Mouse (Mus musculus): ENCODE data around the gene Fam117b. TPM values are rescaled to one million over a fixed set of nuclear protein-coding genes. Genes with fewer than 3 reads are reported as not detected.
A peak's percentile ranks its signal among the peaks of the same experiment; 100 is the strongest.

The Fam117b gene
- total RNA-seq, 2 experiments from 2014 or later: 52.0 to 56.5 TPM

DNA sequence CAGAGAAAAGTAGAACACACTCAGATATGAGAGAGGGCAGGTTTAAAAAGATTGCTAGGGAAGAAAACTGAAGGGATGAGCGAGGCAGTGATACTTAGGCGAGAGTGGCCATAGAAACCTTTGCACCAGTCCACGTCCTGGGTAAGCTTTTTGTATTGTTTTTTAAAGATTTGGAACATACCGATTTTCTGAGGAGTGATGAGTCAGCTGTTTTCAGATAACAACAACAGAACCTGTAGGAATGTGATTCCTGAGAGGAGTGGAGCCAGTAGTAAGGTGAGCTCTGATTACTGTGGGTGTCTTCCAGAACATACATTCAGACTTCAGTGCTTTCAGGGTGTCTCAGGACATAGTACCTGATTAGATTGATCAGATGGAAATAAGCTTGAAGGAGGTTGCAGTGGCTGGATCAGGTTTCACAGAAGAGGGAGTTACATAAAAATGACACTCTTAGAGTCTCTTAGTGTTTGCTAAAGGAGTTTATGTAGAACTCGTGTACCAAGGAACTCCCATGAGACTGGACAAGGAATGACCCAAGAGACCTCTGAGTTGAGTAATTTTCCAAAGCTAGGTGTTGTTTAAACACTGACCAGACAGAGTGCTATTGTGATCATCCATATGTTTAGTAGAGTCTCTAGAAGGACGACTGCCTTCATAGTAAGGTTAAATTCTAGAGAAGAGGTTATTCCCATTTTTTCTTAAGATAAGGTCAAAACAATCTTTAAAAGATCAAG lies 29.4 kb downstream of the Fam117b start:
- Histone ChIP-seq H3K27ac (no peak overlapping the region), H3K4me3 (no peak overlapping the region)
- no peak for DNase-seq (ENCODE audit: extremely low spot score in 1 of 2, low spot score in 2 of 2)
- TF ChIP-seq CTCF (IDR thresholded peaks at IDR 0.05): no peak
- intact Hi-C loops (cut with DNase I): no loop called here

DNA sequence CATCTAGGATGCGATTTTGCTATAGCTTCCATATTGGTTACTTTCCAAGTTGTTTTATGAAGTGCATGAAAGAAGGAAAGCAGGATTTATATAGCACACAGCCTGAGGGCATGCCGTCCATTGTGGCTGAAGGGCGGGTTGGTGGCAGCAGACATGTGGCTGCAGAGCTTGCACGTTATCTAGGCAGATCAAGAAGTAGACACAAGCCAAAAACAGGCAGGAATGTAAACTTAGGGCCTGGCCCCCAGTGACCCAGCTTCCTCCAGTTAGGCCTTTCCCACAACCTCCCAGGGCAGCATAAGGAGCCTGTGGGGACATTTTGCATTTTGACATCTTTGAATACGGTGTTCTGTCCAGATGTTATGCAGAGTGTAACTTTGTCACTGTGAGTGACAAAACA lies 31.0 kb downstream of the Fam117b start:
- Histone ChIP-seq H3K4me3 (no peak overlapping the region), H3K27ac (peak overlapping the region; percentile 0)
- no peak for DNase-seq (ENCODE audit: extremely low spot score in 1 of 2, low spot score in 2 of 2)
- intact Hi-C loops (cut with DNase I): no loop called here
- no peak for TF ChIP-seq CTCF (IDR thresholded peaks at IDR 0.05)

DNA sequence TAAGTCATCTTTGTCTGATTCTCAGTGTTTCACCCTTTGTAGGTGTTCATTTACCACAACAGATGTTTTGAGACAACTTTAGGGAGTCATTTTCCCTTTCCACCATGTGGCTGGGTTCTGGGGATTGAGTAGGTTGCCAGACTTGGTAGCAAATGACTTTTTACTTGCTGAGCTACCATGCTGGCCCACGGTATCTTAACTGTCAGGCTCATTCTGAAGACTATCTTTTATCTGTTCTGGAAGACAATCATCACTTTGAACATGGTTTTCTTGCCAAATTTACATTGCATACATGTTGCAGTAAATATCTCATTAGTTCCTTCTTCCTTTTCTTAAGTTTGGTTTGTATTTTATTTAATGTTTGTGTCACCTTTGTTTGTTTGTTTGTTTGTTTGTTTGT lies 33.2 kb downstream of the Fam117b start:
- H3K4me3 ChIP-seq: no peak overlapping the region
- no peak for TF ChIP-seq CTCF (IDR thresholded peaks at IDR 0.05)
- H3K27ac ChIP-seq: no peak overlapping the region
- intact Hi-C loops (cut with DNase I): no loop called here
- no peak for DNase-seq (ENCODE audit: extremely low spot score in 1 of 2, low spot score in 2 of 2)

DNA sequence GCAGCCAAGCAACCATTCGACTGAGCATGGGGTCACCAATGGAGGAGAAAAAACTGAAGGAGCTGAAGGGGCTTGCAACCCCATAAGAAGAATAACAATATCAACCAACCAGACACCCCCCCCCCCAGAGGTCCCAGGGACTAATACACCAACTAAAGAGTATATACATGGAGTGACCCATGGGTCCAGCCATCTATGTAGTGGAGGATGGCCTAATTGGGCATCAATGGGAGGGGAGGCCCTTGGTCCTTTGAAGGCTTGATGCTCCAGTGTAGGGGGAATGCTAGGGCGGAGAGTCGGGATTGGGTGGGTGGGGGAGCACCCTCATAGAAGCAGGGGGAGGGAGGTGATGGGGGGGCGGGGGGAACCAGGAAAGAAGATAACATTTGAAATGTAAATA lies 34.7 kb downstream of the Fam117b start:
- no peak for TF ChIP-seq CTCF (IDR thresholded peaks at IDR 0.05)
- no peak overlapping the region for H3K4me3 ChIP-seq
- H3K27ac ChIP-seq: no peak overlapping the region
- intact Hi-C loops (cut with DNase I): no loop called here
- no peak for DNase-seq (ENCODE audit: extremely low spot score in 1 of 2, low spot score in 2 of 2)

DNA sequence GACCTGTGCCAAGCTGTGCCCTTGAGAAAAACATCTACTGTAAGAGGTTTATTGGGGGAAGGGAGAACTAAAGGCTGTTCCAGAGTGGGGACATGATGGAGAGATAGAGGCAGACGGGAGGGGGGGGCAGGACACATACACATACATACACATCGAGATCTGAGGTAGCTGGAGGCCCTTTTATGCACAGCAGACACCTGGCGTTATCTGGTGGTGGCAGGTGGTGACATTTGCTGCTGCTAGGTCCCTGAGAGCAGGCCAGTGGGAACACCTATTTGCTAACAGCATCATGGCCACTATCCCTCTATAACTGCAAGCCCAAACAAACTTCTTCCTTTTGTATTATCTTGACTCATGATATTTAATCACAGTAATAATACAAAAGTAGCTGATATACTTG lies 44.4 kb downstream of the Fam117b start:
- DNase-seq (ENCODE audit: extremely low spot score in 1 of 2, low spot score in 2 of 2): no peak
- TF ChIP-seq CTCF (IDR thresholded peaks at IDR 0.05): no peak
- Histone ChIP-seq H3K4me3 (no peak overlapping the region), H3K27ac (no peak overlapping the region)
- intact Hi-C loops (cut with DNase I): no loop called here

DNA sequence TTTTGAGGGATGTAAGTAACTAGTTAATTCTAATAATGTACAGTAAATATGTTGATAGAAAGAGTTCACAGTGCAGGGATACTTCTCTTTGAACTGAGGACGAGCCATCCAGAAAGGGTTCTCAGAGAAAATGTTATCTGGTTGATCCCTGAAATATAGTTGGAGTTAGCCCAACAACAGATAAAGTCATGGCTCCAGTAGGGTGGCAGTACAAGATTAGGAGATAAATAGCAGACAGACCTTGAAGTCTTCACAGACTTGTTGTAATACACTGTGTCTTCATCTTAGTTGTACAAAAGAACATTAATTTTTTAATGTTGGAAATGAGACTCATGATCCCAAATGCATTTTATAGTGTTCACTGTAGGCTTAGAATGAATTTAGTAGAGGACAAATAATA lies 47.1 kb downstream of the Fam117b start:
- Histone ChIP-seq H3K4me3 (no peak overlapping the region), H3K27ac (no peak overlapping the region)
- TF ChIP-seq CTCF (IDR thresholded peaks at IDR 0.05): no peak
- DNase-seq (ENCODE audit: extremely low spot score in 1 of 2, low spot score in 2 of 2): no peak
- intact Hi-C loops (cut with DNase I): no loop called here

DNA sequence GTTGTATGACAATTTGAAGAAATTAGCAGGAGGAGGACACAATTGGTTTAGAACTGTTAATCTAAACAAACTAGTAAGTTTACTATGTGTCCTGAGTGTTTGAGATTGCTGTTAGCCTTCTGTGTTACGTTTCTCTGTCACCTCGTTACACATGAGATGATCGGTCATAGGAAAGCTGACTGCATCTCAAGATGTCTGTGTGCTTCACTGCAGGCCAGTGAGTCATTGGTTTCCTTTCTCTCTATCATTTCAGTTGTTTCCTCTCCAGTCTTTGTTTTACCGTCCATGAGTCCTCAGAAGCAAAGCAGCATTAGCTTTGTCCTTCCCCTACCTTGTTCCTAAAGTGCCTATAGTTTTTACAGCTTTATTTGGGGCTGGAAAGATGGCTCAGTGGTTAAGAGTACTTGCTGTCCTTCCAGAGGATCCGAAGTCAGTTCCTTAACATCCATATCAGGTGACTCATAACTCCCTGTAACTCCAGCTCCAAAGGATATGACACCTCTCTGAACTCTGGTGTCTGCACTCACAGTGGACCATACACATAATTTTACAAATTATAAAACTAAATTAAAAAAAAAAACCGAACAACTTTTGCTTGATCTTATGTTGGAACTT lies 53.5 kb downstream of the Fam117b start:
- Histone ChIP-seq H3K27ac (no peak overlapping the region), H3K4me3 (no peak overlapping the region)
- TF ChIP-seq CTCF (IDR thresholded peaks at IDR 0.05): no peak
- intact Hi-C loops (cut with DNase I): loop anchor here (5.0 kb wide), 1 partner anchor 84 kb away; no protein-coding TSS in a partner anchor
- DNase-seq (ENCODE audit: extremely low spot score in 1 of 2, low spot score in 2 of 2): no peak

DNA sequence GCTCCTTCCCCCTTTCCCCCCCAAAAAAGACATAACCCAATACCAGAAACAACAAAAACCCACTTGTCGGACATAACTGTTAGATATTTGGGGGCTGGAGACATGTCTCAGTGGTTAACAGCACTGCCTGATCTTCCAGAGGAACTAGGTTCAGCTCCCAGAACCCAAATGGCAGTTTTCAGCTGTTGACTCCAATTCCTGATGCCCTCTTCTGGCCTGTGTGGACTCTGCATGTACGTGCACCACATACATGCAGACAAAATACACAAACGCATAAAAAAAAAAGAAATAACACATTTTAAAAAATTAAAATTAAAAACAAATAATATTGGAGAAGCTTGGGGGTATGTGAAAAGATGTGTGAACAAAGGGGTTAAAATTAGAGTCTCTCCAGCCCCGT lies 54.5 kb downstream of the Fam117b start:
- Histone ChIP-seq H3K27ac (no peak overlapping the region), H3K4me3 (no peak overlapping the region)
- intact Hi-C loops (cut with DNase I): loop anchor here (5.0 kb wide), 1 partner anchor 85 kb away; no protein-coding TSS in a partner anchor
- peak; percentile 57 for TF ChIP-seq CTCF (IDR thresholded peaks at IDR 0.05)
- DNase-seq (ENCODE audit: extremely low spot score in 1 of 2, low spot score in 2 of 2): no peak

DNA sequence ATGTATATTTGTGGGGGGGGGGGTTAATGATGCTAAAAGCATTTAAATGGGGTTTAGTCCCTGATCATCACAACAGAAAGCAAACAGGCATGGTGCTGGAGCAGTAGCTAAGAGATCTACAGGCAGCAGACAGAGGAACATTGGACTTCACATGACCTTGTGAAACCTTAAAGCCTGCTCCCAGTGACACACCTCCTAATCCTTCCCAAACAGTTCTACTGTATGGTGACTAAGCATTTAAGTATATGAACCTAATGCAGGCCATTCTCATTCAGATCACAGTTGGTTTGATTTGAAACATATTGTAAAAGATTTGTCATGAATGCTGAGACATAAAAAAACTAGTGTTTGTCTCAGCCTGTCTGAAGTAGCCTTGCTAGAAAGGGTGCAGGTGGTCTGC lies 73.8 kb downstream of the Fam117b start:
- H3K27ac ChIP-seq: no peak overlapping the region; the same call in 1 of the 2 replicates
- no peak for TF ChIP-seq CTCF (IDR thresholded peaks at IDR 0.05)
- no peak overlapping the region for H3K4me3 ChIP-seq
- intact Hi-C loops (cut with DNase I): no loop called here
- DNase-seq (ENCODE audit: extremely low spot score in 1 of 2, low spot score in 2 of 2): no peak

DNA sequence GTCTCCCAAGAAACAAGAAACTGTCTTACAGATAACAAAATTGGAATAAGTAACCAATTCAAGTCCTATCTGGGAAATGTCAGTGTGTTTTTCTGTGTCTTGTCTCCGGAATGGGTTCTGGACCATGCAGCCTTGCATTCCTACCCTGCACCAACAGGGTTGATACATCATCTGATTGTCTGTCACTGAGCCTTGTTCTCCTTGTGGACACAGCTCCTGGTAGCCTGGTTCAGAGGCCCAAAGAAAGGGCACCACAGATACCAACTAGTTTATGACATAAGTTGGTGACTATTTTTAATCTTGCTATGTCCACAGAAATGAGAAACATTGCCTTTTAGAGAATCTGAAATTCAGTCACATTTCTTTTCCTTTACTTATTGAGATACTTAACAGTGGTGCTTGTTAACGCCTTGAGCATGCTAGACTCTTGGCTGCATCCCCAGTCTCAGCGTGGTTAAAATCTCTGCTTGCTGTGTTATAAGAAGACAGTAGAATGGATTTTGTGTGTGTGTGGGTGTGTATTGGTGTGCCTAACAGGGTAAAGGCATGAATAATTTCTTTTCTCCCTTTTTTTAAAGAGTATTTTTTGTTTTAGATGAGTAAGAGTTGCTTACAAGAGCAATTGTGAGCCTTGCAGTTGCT lies 74.7 kb downstream of the Fam117b start:
- intact Hi-C loops (cut with DNase I): no loop called here
- DNase-seq (ENCODE audit: extremely low spot score in 1 of 2, low spot score in 2 of 2): peak; percentile 42 to 43
- no peak for TF ChIP-seq CTCF (IDR thresholded peaks at IDR 0.05)
- Histone ChIP-seq H3K4me3 (no peak overlapping the region), H3K27ac (no peak overlapping the region; the same call in 1 of the 2 replicates)

DNA sequence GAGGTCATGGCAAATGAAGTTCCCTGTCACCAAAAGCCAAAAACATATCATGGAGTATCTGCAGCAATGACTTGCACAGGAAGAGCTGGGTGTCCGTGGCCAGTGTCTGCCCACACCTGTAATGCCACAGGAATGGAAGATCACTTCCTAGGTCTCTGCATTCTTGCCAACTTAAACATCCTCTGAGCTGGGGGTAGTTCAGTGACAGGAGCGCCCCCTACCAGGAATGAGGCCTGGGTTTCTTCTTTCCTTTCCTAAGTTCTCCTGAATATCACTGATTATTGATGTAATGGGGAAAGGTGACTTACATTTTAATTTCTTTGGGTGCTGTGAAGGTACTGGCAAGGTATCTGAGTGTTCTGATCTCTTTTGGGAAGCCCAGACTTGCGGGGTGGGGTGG lies 82.8 kb downstream of the Fam117b start:
- no peak for DNase-seq (ENCODE audit: extremely low spot score in 1 of 2, low spot score in 2 of 2)
- H3K4me3 ChIP-seq: no peak overlapping the region
- intact Hi-C loops (cut with DNase I): no loop called here
- H3K27ac ChIP-seq: no peak overlapping the region
- no peak; the same call in 1 of the 2 replicates for TF ChIP-seq CTCF (IDR thresholded peaks at IDR 0.05)

DNA sequence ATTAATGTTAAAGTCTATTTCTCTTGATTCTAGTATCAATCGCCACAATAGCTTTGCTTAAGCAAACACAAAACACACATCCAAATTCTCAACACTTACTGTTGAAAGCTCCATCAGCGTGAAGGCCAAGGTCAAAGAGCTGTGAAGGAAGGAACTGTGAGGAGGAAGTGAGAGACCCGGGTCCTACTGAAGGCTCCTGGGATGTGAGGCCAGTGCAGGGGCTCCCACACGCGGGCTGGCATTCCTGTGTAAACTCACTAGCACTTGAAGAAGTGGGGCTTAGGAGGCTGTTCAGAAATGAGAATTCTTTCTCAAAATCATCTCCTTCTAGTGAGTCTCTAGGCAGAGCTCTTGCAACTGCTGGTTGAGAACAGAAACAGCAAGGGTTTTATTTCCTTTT lies 84.5 kb downstream of the Fam117b start:
- intact Hi-C loops (cut with DNase I): no loop called here
- Histone ChIP-seq H3K4me3 (no peak overlapping the region), H3K27ac (no peak overlapping the region)
- no peak for DNase-seq (ENCODE audit: extremely low spot score in 1 of 2, low spot score in 2 of 2)
- no peak for TF ChIP-seq CTCF (IDR thresholded peaks at IDR 0.05)
